Mouse (Mus musculus) olfactory bulb, adult 2 months (tissue): Measurements from ENCODE around the gene P2ry14.

Experiments used
- CTCF ChIP-seq: fragments of 200-500 bp; IDR thresholded peaks from 2 replicates; pipeline ENCODE4 v1.5.1; 2012; ENCODE audit warnings: low read depth, mild to moderate bottlenecking, low read length, moderate library complexity; ENCODE audit not compliant: insufficient read depth
- POLR2A ChIP-seq: fragments of 200-500 bp; IDR thresholded peaks from 2 replicates; pipeline ENCODE4 v1.6.1; 2012; ENCODE audit warnings: mild to moderate bottlenecking, low read depth, low read length, moderate library complexity; ENCODE audit not compliant: insufficient read depth

- TF ChIP-seq CTCF = no peak
- no peak for TF ChIP-seq POLR2A
These were observed 44.0 kb upstream of the P2ry14 start for GRCm38 (mm10) chr3:59197329-59197948.
